Mouse (Mus musculus): ENCODE results near the gene Prune1.

- no peak for TF ChIP-seq TAL1 (IDR thresholded peaks at IDR 0.05; ENCODE audit: low read length)
- no peak for TF ChIP-seq GATA1 (IDR thresholded peaks at IDR 0.05; ENCODE audit: low read length)
Observed at GRCm38 (mm10) chr3:95218466-95219137, 63.3 kb downstream of the Prune1 start.
